Mouse (Mus musculus) hindbrain, postnatal 0 days (tissue): ENCODE data around the gene Sned1. TPM values are rescaled to one million over a fixed set of nuclear protein-coding genes. Genes with fewer than 3 reads are reported as not detected.
A peak's percentile ranks its signal among the peaks of the same experiment; 100 is the strongest.
"Not testable (repeated sequence)": the region's sequence is repeated elsewhere in the genome, so short reads cannot be mapped to it uniquely, and the experiment has no call there.

Experiments
- ATAC-seq: fragments of 200-750 bp; cut with Nextera tagmentation; 2 replicates; pipeline ENCODE4 v1.8.0; 2017; ENCODE audit warnings: mild to moderate bottlenecking, moderate TSS enrichment, moderate library complexity
- DNase-seq: peaks from one replicate; pipeline ENCODE4 v3.0.0-alpha.2; 2015; ENCODE audit warnings: low spot score
- H3K27ac ChIP-seq: fragments of 300-500 bp; sonication (generic); 2 replicates; pipeline ENCODE4 v1.5.1; 2014; ENCODE audit warnings: mild to moderate bottlenecking
- H3K27me3 ChIP-seq: fragments of 300-500 bp; sonication (generic); 2 replicates; pipeline ENCODE4 v1.6.1; 2014; ENCODE audit warnings: low read length, mixed read lengths; ENCODE audit not compliant: insufficient read depth
- H3K36me3 ChIP-seq: fragments of 300-500 bp; sonication (generic); 2 replicates; pipeline ENCODE4 v1.6.1; 2014; ENCODE audit warnings: low read length, mixed read lengths; ENCODE audit not compliant: insufficient read depth
- H3K4me1 ChIP-seq: fragments of 300-500 bp; sonication (generic); 2 replicates; pipeline ENCODE4 v1.6.1; 2014; ENCODE audit warnings: antibody characterized with exemption, low read length, mixed read lengths; ENCODE audit not compliant: insufficient read depth
- H3K4me2 ChIP-seq: fragments of 300-500 bp; sonication (generic); 2 replicates; pipeline ENCODE4 v1.6.1; 2014; ENCODE audit warnings: low read depth, mild to moderate bottlenecking, low read length, moderate library complexity, mixed read lengths
- H3K4me3 ChIP-seq: fragments of 300-500 bp; sonication (generic); 2 replicates; pipeline ENCODE4 v1.5.1; 2014; ENCODE audit warnings: low read length
- H3K9ac ChIP-seq: fragments of 300-500 bp; sonication (generic); replicated peaks from 2 replicates; pipeline ENCODE4 v1.6.1; 2014; ENCODE audit warnings: mild to moderate bottlenecking, low read length, moderate library complexity, mixed read lengths
- H3K9me3 ChIP-seq: fragments of 300-500 bp; sonication (generic); 2 replicates; pipeline ENCODE4 v1.6.1; 2016; ENCODE audit warnings: low read length, mixed read lengths
- CTCF ChIP-seq: IDR thresholded peaks from 2 replicates; pipeline ENCODE4 v1.5.1; 2016; ENCODE audit warnings: antibody characterized with exemption, control low read depth, low read depth
- WGBS: fragments of 180-500 bp; shearing (Covaris S2); extraction: QIAGEN DNeasy Blood & Tissue Kit; methylation state at CpG from one replicate; pipeline ENCODE4 v1.1.7; 2014; 5-methylcytosine and 5-hydroxymethylcytosine counted together
- polyA plus RNA-seq: library from polyadenylated mRNA; unstranded; fragments of >200 nt; fragmentation: Nextera tagmentation; extraction: Ambion mirVana; gene quantifications from 2 replicates; pipeline ENCODE4 v1.2.1, GENCODE M21; 2015
- total RNA-seq: library from RNA; depleted of rRNA; stranded (reverse); fragments of >200 nt; gene quantifications from 2 replicates; pipeline ENCODE4 v1.2.3, GENCODE M21; 2014; rRNA removed

Sned1 gene
- 26.7 and 33.7 TPM in 2 replicates for total RNA-seq
- 8.0 and 9.2 TPM in 2 replicates for polyA plus RNA-seq

GRCm38 (mm10) chr1:93235576-93236544 is at the start of gene Sned1:
Gene Sned1, plus strand, starts transcription at chr1:93235841.
- WGBS = under 1% methylated on average over 100 of the region's 100 CpGs

GRCm38 (mm10) chr1:93190726-93191305 is 44.8 kb upstream of the Sned1 start:
- TF ChIP-seq CTCF = no peak
- WGBS = 7% methylated on average over 14 of the region's 17 CpGs
- DNase-seq (peak; percentile 36), ATAC-seq (0 out of 2 replicates have a peak, but pooled peaks have one; percentile 3)
- Histone ChIP-seq H3K36me3 (no peaks in the 10 kb centered on the region), H3K4me3 (no peak overlapping the region), H3K9me3 (no peaks in the 10 kb centered on the region), H3K27ac (no peak overlapping the region), H3K4me1 (no peaks in the 10 kb centered on the region), H3K9ac (no peak overlapping the region), H3K4me2 (no peak overlapping the region), H3K27me3 (no peaks in the 10 kb centered on the region)

More at GRCm38 (mm10) chr1:93235576-93236544, at the start of gene Sned1:
- H3K9me3 ChIP-seq = no peaks in the 10 kb centered on the region
- H3K27me3 ChIP-seq = no peaks in the 10 kb centered on the region
- ATAC-seq (peak; percentile 83), DNase-seq (peak; percentile 86)
- peak within 1 kb of the TSS; percentile 57 for H3K4me3 ChIP-seq
- peak within 1 kb of the TSS; percentile 64 for H3K27ac ChIP-seq
- no peaks in the 10 kb centered on the region for H3K4me1 ChIP-seq
- peak within 1 kb of the TSS; percentile 67 for H3K9ac ChIP-seq
- H3K36me3 ChIP-seq = no peaks in the 10 kb centered on the region
- TF ChIP-seq CTCF = no peak
- H3K4me2 ChIP-seq = peak within 1 kb of the TSS; percentile 94

GRCm38 (mm10) chr1:93194961-93195360 is 40.7 kb upstream of the Sned1 start:
- H3K27ac ChIP-seq = no peak overlapping the region
- H3K9me3 ChIP-seq = no peaks in the 10 kb centered on the region
- H3K4me2 ChIP-seq = no peak overlapping the region
- H3K36me3 ChIP-seq = no peaks in the 10 kb centered on the region
- ATAC-seq (no peak), DNase-seq (no peak)
- no peaks in the 10 kb centered on the region for H3K27me3 ChIP-seq
- no peak overlapping the region for H3K4me3 ChIP-seq
- WGBS = 93% methylated on average over 3 of the region's 3 CpGs
- no peak for TF ChIP-seq CTCF
- no peaks in the 10 kb centered on the region for H3K4me1 ChIP-seq
- no peak overlapping the region for H3K9ac ChIP-seq

- H3K9ac ChIP-seq, H3K27ac ChIP-seq, H3K4me3 ChIP-seq, H3K36me3 ChIP-seq, ATAC-seq, H3K9me3 ChIP-seq, H3K4me2 ChIP-seq, H3K4me1 ChIP-seq, H3K27me3 ChIP-seq, DNase-seq: not testable (repeated sequence)
- 82% methylated on average over 2 of the region's 2 CpGs for WGBS
These were observed 38.2 kb upstream of the Sned1 start for GRCm38 (mm10) chr1:93197454-93197853.

DNA sequence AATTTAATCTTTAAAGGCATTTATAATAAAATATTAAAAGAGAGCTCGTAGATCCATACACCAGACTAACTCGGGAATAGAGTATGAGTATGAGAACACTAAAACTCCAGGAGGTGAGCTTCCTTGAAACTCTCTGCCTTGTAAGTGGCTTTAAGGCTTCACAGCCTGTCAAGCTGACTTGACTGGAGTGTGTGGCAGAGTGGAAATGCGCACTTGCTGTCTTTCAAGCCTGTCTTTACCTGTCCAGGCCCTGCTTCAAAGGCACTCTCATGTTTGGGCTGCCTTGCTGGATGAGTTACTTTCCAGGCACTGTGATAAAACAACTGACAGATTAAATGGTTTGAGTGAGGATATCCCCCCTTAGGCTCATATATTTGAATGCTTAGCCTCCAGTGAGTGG is 37.7 kb upstream of the Sned1 start:
- Histone ChIP-seq H3K27me3 (no peaks in the 10 kb centered on the region), H3K4me3 (no peak overlapping the region), H3K9me3 (no peaks in the 10 kb centered on the region), H3K4me1 (no peaks in the 10 kb centered on the region), H3K36me3 (no peaks in the 10 kb centered on the region), H3K4me2 (no peak overlapping the region), H3K27ac (no peak overlapping the region), H3K9ac (no peak overlapping the region)
- no peak for DNase-seq
- WGBS = 80% methylated on average over 3 of the region's 3 CpGs
- no peak for TF ChIP-seq CTCF
- no peak for ATAC-seq

DNA sequence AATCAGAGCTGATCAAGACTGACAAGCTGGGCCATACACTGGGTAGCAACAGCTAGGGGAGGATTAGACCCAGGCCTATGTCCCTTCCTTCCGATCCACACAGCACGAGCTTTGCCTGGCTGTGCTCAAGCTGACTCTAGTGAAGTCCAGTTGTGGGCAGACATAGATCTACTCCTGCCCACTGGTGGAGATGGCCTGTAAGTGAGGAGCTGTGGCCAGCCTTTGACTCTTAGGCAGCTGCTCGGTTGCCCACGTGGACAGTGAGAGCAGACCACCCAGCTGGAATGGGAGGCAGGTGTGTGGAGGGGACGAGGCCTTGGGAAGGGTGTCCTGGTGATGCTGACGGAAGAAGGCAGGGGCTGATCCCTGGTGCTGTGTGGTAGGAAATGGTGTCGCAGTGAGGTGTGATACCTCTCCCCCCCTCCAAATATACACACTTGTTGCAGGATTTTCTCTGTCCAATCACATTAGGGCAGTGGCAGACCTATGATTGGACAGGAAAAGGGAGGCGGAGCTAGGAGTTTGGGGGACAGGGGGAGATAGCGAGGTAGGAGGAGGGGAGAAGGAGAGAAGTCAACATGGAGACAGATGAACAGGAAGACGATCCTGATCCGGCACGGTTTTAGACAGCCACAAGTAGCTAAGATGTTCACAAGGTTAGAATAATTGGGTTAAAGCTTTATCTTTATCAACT is 29.2 kb upstream of the Sned1 start:
- Histone ChIP-seq H3K36me3 (no peaks in the 10 kb centered on the region), H3K4me1 (peaks cover 17% of the 10 kb centered on the region), H3K4me3 (no peak overlapping the region), H3K27me3 (no peaks in the 10 kb centered on the region), H3K9ac (no peak overlapping the region), H3K4me2 (no peak overlapping the region), H3K9me3 (no peaks in the 10 kb centered on the region), H3K27ac (0 out of 2 replicates have a peak overlapping the region, but pooled peaks have one; percentile 15)
- DNase-seq = peak; percentile 31
- peak; percentile 46 for ATAC-seq
- peak; percentile 63 for TF ChIP-seq CTCF
- WGBS = 66% methylated on average over 12 of the region's 12 CpGs
